Mouse (Mus musculus) cerebellum, adult 2 months (tissue): ENCODE data around the gene Cdk19.

Experiments used
- CTCF ChIP-seq: fragments of 200-500 bp; IDR thresholded peaks from 2 replicates; pipeline ENCODE4 v1.5.1; 2011; ENCODE audit warnings: low read depth, mild to moderate bottlenecking, control low read depth, low read length, moderate library complexity, borderline replicate concordance; ENCODE audit not compliant: insufficient read depth
- POLR2A ChIP-seq: fragments of 200-500 bp; IDR thresholded peaks from 2 replicates; pipeline ENCODE4 v1.6.1; 2011; ENCODE audit warnings: low read length, control low read depth, borderline replicate concordance; ENCODE audit not compliant: insufficient read depth

DNA sequence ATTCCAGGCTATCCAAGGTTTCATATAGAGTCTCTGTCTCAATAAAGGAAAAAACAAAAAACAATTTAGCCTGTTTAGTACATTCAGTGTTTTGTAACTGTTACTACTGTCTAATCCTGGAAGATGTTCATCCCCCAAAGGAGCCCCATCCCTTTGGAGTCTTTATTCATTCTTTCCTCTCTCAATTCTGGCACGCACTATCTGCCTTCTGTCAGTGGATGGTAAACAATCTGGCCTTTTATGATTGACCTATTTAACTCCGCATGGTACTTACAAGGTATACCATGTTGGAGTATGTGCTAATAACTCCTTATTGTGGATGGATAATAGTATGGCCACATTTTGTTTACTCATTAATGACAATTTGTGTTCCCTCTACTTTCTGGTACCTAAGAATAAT is 26.6 kb downstream of the Cdk19 start:
- TF ChIP-seq CTCF (no peak), POLR2A (no peak)
